Mouse (Mus musculus) limb, embryonic 12.5 days (tissue): ENCODE data around the gene Frmd4a. TPM values are rescaled to one million over a fixed set of nuclear protein-coding genes. Genes with fewer than 3 reads are reported as not detected.
A peak's percentile ranks its signal among the peaks of the same experiment; 100 is the strongest.
"Not testable (repeated sequence)": the region's sequence is repeated elsewhere in the genome, so short reads cannot be mapped to it uniquely, and the experiment has no call there.

Experiments
- ATAC-seq: fragments of 200-750 bp; cut with Nextera tagmentation; 2 replicates; pipeline ENCODE4 v1.8.0; 2017; ENCODE audit warnings: low read depth, moderate TSS enrichment; ENCODE audit not compliant: insufficient number of reproducible peaks, insufficient read depth, low FRiP score, low TSS enrichment
- H3K27ac ChIP-seq: fragments of 300-500 bp; sonication (generic); 2 replicates; pipeline ENCODE4 v1.5.1; 2016; ENCODE audit warnings: mild to moderate bottlenecking, moderate library complexity
- H3K27me3 ChIP-seq: fragments of 300-500 bp; sonication (generic); 2 replicates; pipeline ENCODE4 v1.6.1; 2016; ENCODE audit warnings: mild to moderate bottlenecking, moderate library complexity
- H3K36me3 ChIP-seq: fragments of 300-500 bp; sonication (generic); 2 replicates; pipeline ENCODE4 v1.6.1; 2016; ENCODE audit warnings: mild to moderate bottlenecking, moderate library complexity
- H3K4me1 ChIP-seq: fragments of 300-500 bp; sonication (generic); replicated peaks from 2 replicates; pipeline ENCODE4 v1.6.1; 2016
- H3K4me2 ChIP-seq: fragments of 300-500 bp; sonication (generic); 2 replicates; pipeline ENCODE4 v1.6.1; 2016; ENCODE audit warnings: mild to moderate bottlenecking, moderate library complexity
- H3K4me3 ChIP-seq: fragments of 300-500 bp; sonication (generic); replicated peaks from 2 replicates; pipeline ENCODE4 v1.5.1; 2016; ENCODE audit warnings: mild to moderate bottlenecking
- H3K9ac ChIP-seq: fragments of 300-500 bp; sonication (generic); replicated peaks from 2 replicates; pipeline ENCODE4 v1.6.1; 2016; ENCODE audit warnings: mild to moderate bottlenecking, moderate library complexity
- H3K9me3 ChIP-seq: fragments of 300-500 bp; sonication (generic); 2 replicates; pipeline ENCODE4 v1.6.1; 2016; ENCODE audit warnings: mild to moderate bottlenecking, moderate library complexity
- WGBS: fragments of 180-500 bp; shearing (Covaris S2); methylation state at CpG from one replicate; pipeline ENCODE4 v1.1.7; 2016; 5-methylcytosine and 5-hydroxymethylcytosine counted together
- polyA plus RNA-seq: library from polyadenylated mRNA; unstranded; fragments of >200 nt; fragmentation: Nextera tagmentation; extraction: Ambion mirVana; gene quantifications from 2 replicates; pipeline ENCODE4 v1.2.1, GENCODE M21; 2016

The Frmd4a gene
- polyA plus RNA-seq, 1 experiment from 2014 or later = 69.3 TPM

DNA sequence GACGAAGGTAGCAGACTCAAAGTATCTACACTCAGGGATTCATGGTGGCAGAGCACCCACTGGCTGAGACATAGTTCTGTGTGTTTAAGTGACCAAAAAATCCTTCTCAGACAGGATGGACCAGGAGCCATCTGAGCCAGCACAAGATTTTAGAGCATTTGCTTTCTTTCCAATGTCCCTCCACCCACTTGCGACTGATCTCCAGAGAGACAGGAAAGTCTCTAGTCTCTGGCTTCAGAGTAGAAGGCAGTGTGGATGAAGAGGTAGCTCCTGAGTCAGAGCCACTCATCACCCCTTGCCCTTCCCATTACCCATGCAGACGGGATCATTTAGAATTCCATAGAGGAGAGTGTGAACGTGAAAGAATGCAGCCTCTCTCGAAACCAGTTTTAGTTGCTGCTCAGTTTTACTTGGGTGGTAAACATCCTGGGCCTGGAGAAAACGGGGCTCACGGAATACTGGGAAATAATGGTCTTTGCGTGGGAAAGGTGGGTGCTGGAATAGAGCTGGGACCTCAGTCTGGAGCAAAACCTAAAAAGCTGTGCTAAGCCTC, 541.2 kb downstream of the Frmd4a start:
- H3K27ac ChIP-seq = peak overlapping the region; percentile 97
- no peaks in the 10 kb centered on the region for H3K9me3 ChIP-seq
- no peak for ATAC-seq
- H3K36me3 ChIP-seq = peaks cover 17% of the 10 kb centered on the region; the same call in 1 of the 2 replicates
- H3K9ac ChIP-seq = peak overlapping the region; percentile 63
- H3K4me3 ChIP-seq = peak overlapping the region; percentile 49
- H3K4me1 ChIP-seq = peaks cover 85% of the 10 kb centered on the region
- no peaks in the 10 kb centered on the region for H3K27me3 ChIP-seq
- H3K4me2 ChIP-seq = peak overlapping the region; percentile 63
- 17% methylated on average over 8 of the region's 8 CpGs for WGBS

DNA sequence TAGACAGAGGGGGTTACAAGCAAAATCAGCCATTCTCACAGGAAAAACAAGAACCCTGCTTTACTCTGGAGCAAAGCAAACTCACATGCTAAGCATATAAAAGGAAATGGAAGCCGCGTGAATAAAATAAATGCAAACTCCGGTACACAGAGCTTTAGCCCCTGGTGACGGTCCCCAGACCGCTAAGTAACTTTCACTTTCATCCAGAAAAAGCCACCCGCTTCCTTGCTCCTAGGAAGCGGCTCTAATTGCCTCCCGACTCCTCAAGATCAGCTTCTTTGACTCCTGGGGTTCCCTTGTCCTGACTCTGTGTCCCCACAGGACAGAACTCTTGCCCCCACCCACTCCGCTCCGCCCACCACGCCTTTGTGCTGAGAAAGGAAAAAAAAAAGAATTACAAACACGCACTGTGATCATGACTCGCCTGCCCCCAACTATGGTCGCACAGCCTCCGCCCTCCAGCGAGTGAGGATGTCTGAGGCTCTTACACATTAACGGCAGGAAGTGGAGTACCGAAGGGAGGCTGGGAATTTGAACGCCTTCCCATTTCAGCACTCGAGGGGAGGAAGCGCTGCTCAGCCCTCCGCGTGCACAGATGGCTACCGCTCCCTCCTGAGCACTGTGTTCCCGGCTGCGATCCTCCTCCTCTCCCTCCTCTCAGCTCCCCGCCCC, 541.8 kb downstream of the Frmd4a start:
- Histone ChIP-seq H3K27ac (peak overlapping the region; percentile 97), H3K4me2 (peak overlapping the region; percentile 63)
- ATAC-seq = peak; percentile 71

GRCm38 (mm10) chr2:4559883-4560247, 542.3 kb downstream of the Frmd4a start:
- Histone ChIP-seq H3K4me2 (peak overlapping the region; percentile 63), H3K4me3 (peak overlapping the region; percentile 49), H3K9ac (peak overlapping the region; percentile 63), H3K27ac (peak overlapping the region; percentile 97), H3K4me1 (peaks cover 82% of the 10 kb centered on the region), H3K27me3 (no peaks in the 10 kb centered on the region), H3K9me3 (no peaks in the 10 kb centered on the region), H3K36me3 (peaks cover 25% of the 10 kb centered on the region; the same call in 1 of the 2 replicates)
- ATAC-seq = no peak
- WGBS = 2% methylated on average over 8 of the region's 8 CpGs

More for the DNA sequence above, 541.8 kb downstream of the Frmd4a start:
- H3K36me3 ChIP-seq = peaks cover 20% of the 10 kb centered on the region; the same call in 1 of the 2 replicates
- under 1% methylated on average over 27 of the region's 27 CpGs for WGBS
- H3K4me1 ChIP-seq = peaks cover 87% of the 10 kb centered on the region
- H3K27me3 ChIP-seq = no peaks in the 10 kb centered on the region
- no peaks in the 10 kb centered on the region for H3K9me3 ChIP-seq
- H3K4me3 ChIP-seq = peak overlapping the region; percentile 49
- peak overlapping the region; percentile 63 for H3K9ac ChIP-seq

- H3K4me3 ChIP-seq = peak overlapping the region; percentile 49
- H3K9me3 ChIP-seq, H3K27me3 ChIP-seq, ATAC-seq: not testable (repeated sequence)
- H3K4me2 ChIP-seq = peak overlapping the region; percentile 63
- H3K27ac ChIP-seq = peak overlapping the region; percentile 97
- H3K36me3 ChIP-seq = peaks cover 27% of the 10 kb centered on the region
- peaks cover 80% of the 10 kb centered on the region for H3K4me1 ChIP-seq
- 5% methylated on average over 2 of the region's 2 CpGs for WGBS
- peak overlapping the region; percentile 63 for H3K9ac ChIP-seq
Measured at GRCm38 (mm10) chr2:4560516-4560915, 543.0 kb downstream of the Frmd4a start.

DNA sequence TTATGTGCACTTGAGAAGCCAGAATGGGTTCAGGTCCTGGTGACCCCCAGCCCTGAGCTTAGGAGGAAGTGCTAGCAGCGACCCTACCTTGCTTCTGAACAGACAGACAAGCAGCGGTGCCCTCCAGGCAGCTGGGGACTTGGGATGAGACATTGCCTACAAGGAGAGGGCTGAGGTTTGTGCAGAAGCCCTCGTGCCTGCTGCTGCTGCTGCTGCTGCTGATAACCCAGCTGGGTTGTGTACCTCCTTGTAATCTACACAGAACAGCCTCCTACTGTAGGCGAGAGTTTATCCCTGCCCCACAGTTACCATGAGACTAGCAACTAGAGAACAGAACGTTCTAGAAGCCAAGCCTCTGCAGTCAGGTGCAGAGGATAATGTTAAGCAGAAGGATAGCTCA, 543.7 kb downstream of the Frmd4a start:
- peaks cover 80% of the 10 kb centered on the region for H3K4me1 ChIP-seq
- no peaks in the 10 kb centered on the region for H3K9me3 ChIP-seq
- no peaks in the 10 kb centered on the region for H3K27me3 ChIP-seq
- peak overlapping the region; percentile 63 for H3K9ac ChIP-seq
- WGBS = 20% methylated on average over 5 of the region's 5 CpGs
- ATAC-seq = no peak
- peak overlapping the region; percentile 63 for H3K4me2 ChIP-seq
- H3K4me3 ChIP-seq = peak overlapping the region; percentile 49
- peak overlapping the region; percentile 97 for H3K27ac ChIP-seq
- H3K36me3 ChIP-seq = peaks cover 34% of the 10 kb centered on the region

DNA sequence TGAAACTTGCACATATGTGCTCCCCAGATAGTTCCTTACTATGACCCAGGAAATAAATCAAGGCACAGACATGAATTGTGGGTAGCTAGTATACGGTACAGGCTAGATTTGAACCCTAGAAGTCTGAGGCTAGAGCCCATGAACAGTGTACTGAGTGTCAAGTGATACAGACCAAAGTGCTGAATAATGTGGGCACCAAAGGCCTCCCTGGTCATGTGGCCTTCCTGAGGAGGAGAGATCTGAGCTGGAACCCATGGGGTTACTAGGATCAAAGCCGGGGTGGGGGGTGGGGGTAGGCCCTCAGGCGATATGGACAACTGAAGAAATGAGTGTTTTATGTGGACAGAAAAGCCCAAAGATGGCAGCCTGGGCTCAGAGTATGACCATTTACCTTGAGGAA, 544.9 kb downstream of the Frmd4a start:
- Histone ChIP-seq H3K27me3 (no peaks in the 10 kb centered on the region), H3K9ac (0 out of 2 replicates have a peak overlapping the region, but pooled peaks have one; percentile 9), H3K4me1 (peaks cover 77% of the 10 kb centered on the region), H3K4me2 (peak overlapping the region; percentile 63), H3K36me3 (peaks cover 45% of the 10 kb centered on the region), H3K9me3 (no peaks in the 10 kb centered on the region), H3K4me3 (peak overlapping the region; percentile 49), H3K27ac (peak overlapping the region; percentile 59; the same call in 1 of the 2 replicates)
- WGBS = 43% methylated on average over 3 of the region's 3 CpGs
- ATAC-seq = no peak

DNA sequence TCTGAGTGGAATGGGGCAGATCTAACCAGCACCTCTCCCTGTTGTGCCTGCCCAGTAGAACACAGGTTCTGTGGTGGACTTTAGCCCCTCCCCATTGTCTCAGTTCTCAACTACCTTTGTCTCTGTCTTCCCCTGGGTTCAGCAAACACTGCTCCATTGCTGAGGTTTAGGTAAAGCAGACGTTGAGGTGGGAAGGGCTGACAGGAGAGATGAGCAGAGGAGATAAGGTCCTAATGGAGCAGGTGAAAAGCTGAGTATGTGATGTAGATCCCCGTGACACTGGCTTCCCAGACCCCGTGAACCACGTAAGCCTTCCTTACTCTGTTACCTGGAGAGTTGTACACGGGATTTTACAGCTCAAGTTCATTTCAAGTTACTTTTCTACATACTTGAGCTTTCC, 545.3 kb downstream of the Frmd4a start:
- no peak for ATAC-seq
- Histone ChIP-seq H3K27ac (peak overlapping the region; percentile 59; the same call in 1 of the 2 replicates), H3K4me2 (peak overlapping the region; percentile 63), H3K27me3 (no peaks in the 10 kb centered on the region), H3K36me3 (peaks cover 50% of the 10 kb centered on the region), H3K9me3 (no peaks in the 10 kb centered on the region), H3K9ac (0 out of 2 replicates have a peak overlapping the region, but pooled peaks have one; percentile 9), H3K4me1 (peaks cover 73% of the 10 kb centered on the region), H3K4me3 (peak overlapping the region; percentile 49)
- 62% methylated on average over 5 of the region's 5 CpGs for WGBS

DNA sequence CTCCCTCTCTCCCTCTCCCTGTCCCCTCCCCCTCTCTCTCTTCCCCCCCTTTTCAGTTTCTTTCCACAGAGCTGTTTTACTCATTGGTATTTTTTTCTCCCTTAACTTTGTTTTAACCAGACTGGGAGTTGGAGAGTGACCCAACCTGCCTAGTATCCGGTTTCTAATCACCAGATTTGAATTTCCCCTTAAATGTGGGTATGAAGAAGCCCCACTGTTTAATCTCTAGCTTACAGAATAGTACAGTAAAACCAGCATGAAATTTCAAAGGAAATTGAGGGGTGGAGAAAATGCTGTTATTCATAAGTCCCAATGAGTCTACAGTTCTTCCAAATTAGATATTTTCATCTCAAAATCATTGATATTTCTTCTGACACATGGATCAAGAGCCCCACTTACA, 545.8 kb downstream of the Frmd4a start:
- Histone ChIP-seq H3K9ac (no peak overlapping the region), H3K4me3 (peak overlapping the region; percentile 49), H3K4me2 (peak overlapping the region; percentile 63), H3K27ac (peak overlapping the region; percentile 59; the same call in 1 of the 2 replicates), H3K27me3 (no peaks in the 10 kb centered on the region), H3K4me1 (peaks cover 68% of the 10 kb centered on the region), H3K36me3 (peaks cover 55% of the 10 kb centered on the region), H3K9me3 (no peaks in the 10 kb centered on the region)
- ATAC-seq = no peak
- 45% methylated on average over 1 of the region's 1 CpGs for WGBS

GRCm38 (mm10) chr2:4566260-4566955, 548.9 kb downstream of the Frmd4a start:
- peak overlapping the region; percentile 64; the same call in 1 of the 2 replicates for H3K27ac ChIP-seq
- H3K36me3 ChIP-seq = peaks cover 83% of the 10 kb centered on the region
- H3K9me3 ChIP-seq = no peaks in the 10 kb centered on the region
- H3K27me3 ChIP-seq = no peaks in the 10 kb centered on the region
- no peak for ATAC-seq
- H3K4me3 ChIP-seq = no peak overlapping the region
- H3K4me2 ChIP-seq = no peak overlapping the region
- H3K9ac ChIP-seq = no peak overlapping the region
- WGBS = 95% methylated on average over 4 of the region's 4 CpGs
- H3K4me1 ChIP-seq = peaks cover 56% of the 10 kb centered on the region

DNA sequence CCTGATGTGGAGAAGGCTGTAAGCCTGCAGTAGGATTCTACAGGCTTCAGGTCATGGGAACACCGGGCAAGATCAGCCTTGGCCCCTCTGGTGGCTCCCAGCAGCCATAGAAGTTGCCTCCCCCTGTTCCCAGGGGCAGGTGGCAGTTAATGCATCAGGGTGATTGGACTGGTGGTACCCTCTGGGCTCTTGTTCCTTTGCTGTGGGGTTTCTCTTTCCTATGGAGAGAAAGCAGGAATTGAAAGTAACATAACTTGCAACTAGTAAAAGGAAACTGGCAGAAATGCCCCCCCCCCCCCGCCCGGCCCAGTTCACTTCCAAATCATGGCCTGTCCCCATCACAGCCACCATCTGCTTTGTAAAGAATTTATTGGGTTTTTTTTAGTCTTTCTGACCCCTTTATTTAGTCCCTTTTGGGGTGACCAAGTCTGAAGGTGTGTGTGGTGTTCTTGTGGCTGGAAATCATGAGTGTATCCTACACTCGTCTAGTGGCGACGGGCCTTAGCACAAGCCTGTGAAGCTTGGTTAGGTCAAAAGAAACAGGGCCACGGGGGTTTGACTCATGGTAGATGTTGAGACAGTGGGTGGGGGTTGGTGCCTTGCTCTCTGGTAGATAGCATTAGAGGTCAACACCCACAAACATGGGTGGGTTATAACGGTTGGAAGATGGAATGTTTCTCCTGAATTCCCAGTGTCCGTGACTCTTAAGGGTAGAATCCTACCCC, 549.6 kb downstream of the Frmd4a start:
- Histone ChIP-seq H3K36me3 (peaks cover 89% of the 10 kb centered on the region), H3K9ac (no peak overlapping the region), H3K27ac (peak overlapping the region; percentile 64; the same call in 1 of the 2 replicates), H3K9me3 (no peaks in the 10 kb centered on the region), H3K4me1 (peaks cover 49% of the 10 kb centered on the region), H3K27me3 (no peaks in the 10 kb centered on the region), H3K4me2 (no peak overlapping the region), H3K4me3 (no peak overlapping the region)
- WGBS = 93% methylated on average over 9 of the region's 9 CpGs
- ATAC-seq = no peak
